Mouse (Mus musculus): ENCODE measurements around the gene Hsd17b11. TPM values are rescaled to one million over a fixed set of nuclear protein-coding genes. Genes with fewer than 3 reads are reported as not detected.

Hsd17b11 gene
- polyA plus RNA-seq, 1 experiment from 2014 or later = 2.9 TPM

DNA sequence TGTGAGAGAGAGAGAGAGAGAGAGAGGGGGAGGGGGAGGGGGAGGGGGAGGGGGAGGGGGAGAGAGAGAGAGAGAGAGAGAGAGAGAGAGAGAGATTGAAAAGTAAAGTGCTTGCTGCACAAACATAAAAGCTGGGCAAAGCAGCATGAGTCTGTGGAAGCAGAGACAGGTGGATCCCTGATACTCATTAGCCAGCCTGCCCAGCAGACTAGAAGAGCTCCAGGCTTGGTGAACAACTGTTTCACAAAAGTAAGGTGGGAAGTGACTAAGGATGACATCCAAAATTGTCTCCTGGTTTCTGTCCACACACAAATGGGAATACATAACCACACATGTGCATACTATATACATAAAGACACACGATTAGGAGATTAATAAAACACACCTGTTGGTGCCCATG is 81.9 kb downstream of the Hsd17b11 start:
- Histone ChIP-seq H3K27me3 (replicated peaks; ENCODE audit: control insufficient read depth, insufficient read depth, low read length) (peaks cover 6% of the 10 kb centered on the region), H3K9me3 (ENCODE audit: control insufficient read depth, low read length) (no peaks in the 10 kb centered on the region), H3K27ac (ENCODE audit: low read depth, low read length) (no peak overlapping the region), H3K9ac (ENCODE audit: low read depth, low read length) (no peak overlapping the region), H3K36me3 (ENCODE audit: control insufficient read depth, insufficient read depth, low read length) (no peaks in the 10 kb centered on the region), H3K4me1 (ENCODE audit: control insufficient read depth, insufficient read depth, low read depth, low read length) (peaks cover 11% of the 10 kb centered on the region), H3K4me2 (ENCODE audit: low read length) (no peak overlapping the region), H3K4me3 (ENCODE audit: low read length) (no peak overlapping the region)
- ATAC-seq = no peak
- 62% methylated on average over 1 of the region's 1 CpGs for WGBS

Small RNA genes within 50 kb of the gene (microRNA-seq; reads per million reads assigned to microRNA genes)
- gene Mir5619 = 1.5 reads per million

Other genes starting within 250 kb of the Hsd17b11 start
- 40.7 and 42.5 TPM in 2 replicates for gene Klhl8, start 110.7 kb downstream of the Hsd17b11 start, polyA plus RNA-seq (2015; fragmentation: Nextera tagmentation; extraction: Ambion mirVana)
- gene Hsd17b13, start 44.5 kb downstream of the Hsd17b11 start, polyA plus RNA-seq (2015; fragmentation: Nextera tagmentation; extraction: Ambion mirVana) = not detected in 2 replicates
- gene Nudt9, start 24.4 kb upstream of the Hsd17b11 start, polyA plus RNA-seq (2015; fragmentation: Nextera tagmentation; extraction: Ambion mirVana) = 68.4 and 71.7 TPM in 2 replicates
- gene Gm17660, start 55.7 kb upstream of the Hsd17b11 start, polyA plus RNA-seq (2015; fragmentation: Nextera tagmentation; extraction: Ambion mirVana) = 0.44 TPM in 1 of 2 replicates, not detected in the other
- 481 and 585 TPM in 2 replicates for gene Sparcl1, start 91.8 kb upstream of the Hsd17b11 start, polyA plus RNA-seq (2015; fragmentation: Nextera tagmentation; extraction: Ambion mirVana)
- gene Dspp, start 148.8 kb upstream of the Hsd17b11 start, polyA plus RNA-seq (2015; fragmentation: Nextera tagmentation; extraction: Ambion mirVana) = not detected in 2 replicates
- gene Dmp1, start 180.7 kb upstream of the Hsd17b11 start, polyA plus RNA-seq (2015; fragmentation: Nextera tagmentation; extraction: Ambion mirVana) = 0.13 and 0.59 TPM in 2 replicates

All from hindbrain, embryonic 16.5 days (tissue).